Mouse (Mus musculus) cortical plate, adult 2 months (tissue): ENCODE measurements around the gene Msmb.

Source experiments
- CTCF ChIP-seq: fragments of 200-500 bp; IDR thresholded peaks from 2 replicates; pipeline ENCODE4 v1.5.1; 2011; ENCODE audit warnings: mild to moderate bottlenecking, control low read depth, low read length; ENCODE audit not compliant: insufficient read depth; ENCODE audit errors: extremely low read depth
- POLR2A ChIP-seq: fragments of 200-500 bp; IDR thresholded peaks from 2 replicates; pipeline ENCODE4 v1.6.1; 2011; ENCODE audit warnings: mild to moderate bottlenecking, low read length, control low read depth; ENCODE audit not compliant: insufficient read depth; ENCODE audit errors: extremely low read depth

DNA sequence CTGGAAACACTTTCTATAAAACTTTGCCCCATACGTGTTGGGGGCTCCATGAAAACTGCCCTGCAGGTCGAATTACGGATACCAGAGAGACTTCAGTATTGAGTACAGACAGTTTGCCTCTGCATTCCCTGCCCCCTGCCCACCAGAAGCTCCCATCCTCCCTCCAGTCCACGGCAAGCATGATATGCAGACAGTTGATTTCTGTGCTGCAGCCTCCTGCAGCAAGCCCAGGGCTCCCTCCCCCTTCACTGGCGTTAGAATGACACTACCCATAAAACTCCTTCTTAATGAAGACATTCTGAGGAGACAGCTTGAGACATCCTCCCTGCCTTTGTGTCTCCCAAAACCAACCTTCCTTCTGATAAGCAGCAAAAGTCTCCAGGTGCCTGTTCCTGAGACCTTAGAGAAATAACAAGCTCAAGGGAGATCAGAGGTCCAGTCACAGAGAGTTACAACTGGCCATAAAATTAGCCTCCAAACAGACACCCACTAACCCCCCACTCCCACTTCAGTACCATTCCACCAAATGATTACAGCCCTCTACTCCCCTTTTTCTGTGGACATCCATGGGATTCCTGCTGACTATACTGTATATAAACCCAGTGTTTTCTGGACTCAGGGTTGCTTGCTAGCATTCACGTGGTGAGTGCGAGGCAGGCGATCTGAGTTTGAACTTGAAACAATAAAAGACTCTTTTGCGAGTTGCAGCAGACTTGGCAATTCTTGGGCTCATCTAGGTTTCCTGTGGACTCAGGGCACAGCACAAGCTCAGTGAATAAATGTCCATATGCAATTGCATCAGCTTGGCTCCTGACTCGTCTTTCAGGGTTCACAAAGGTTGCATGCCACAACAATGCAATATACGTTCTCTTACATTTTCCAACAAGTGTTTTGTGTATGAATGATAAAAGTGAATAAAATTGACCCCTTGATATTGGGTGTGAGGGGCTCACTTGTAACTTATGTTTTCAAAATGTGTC, 20.6 kb upstream of the Msmb start:
- no peak for TF ChIP-seq POLR2A
- TF ChIP-seq CTCF = no peak
